Mouse (Mus musculus) heart, embryonic 15.5 days (tissue): ENCODE results near the gene Mtmr1. TPM values are rescaled to one million over a fixed set of nuclear protein-coding genes. Genes with fewer than 3 reads are reported as not detected.

Experiments used
- ATAC-seq: fragments of 200-750 bp; cut with Nextera tagmentation; replicated peaks from 2 replicates; pipeline ENCODE4 v1.8.0; 2017; ENCODE audit warnings: low read depth, moderate TSS enrichment; ENCODE audit not compliant: insufficient number of reproducible peaks, insufficient read depth, low FRiP score
- H3K27ac ChIP-seq: fragments of 300-500 bp; sonication (generic); 2 replicates; pipeline ENCODE4 v1.5.1; 2015; ENCODE audit warnings: mild to moderate bottlenecking, inconsistent platforms
- H3K27me3 ChIP-seq: fragments of 300-500 bp; sonication (generic); 2 replicates; pipeline ENCODE4 v1.6.1; 2015; ENCODE audit warnings: inconsistent platforms
- H3K36me3 ChIP-seq: fragments of 300-500 bp; sonication (generic); 2 replicates; pipeline ENCODE4 v1.6.1; 2015; ENCODE audit warnings: mild to moderate bottlenecking, inconsistent platforms
- H3K4me1 ChIP-seq: fragments of 300-500 bp; sonication (generic); replicated peaks from 2 replicates; pipeline ENCODE4 v1.6.1; 2015; ENCODE audit warnings: inconsistent platforms
- H3K4me2 ChIP-seq: fragments of 300-500 bp; sonication (generic); 2 replicates; pipeline ENCODE4 v1.6.1; 2015; ENCODE audit warnings: inconsistent platforms, mild to moderate bottlenecking, moderate library complexity
- H3K4me3 ChIP-seq: fragments of 300-500 bp; sonication (generic); 2 replicates; pipeline ENCODE4 v1.5.1; 2015; ENCODE audit warnings: mild to moderate bottlenecking, inconsistent platforms
- H3K9ac ChIP-seq: fragments of 300-500 bp; sonication (generic); 2 replicates; pipeline ENCODE4 v1.6.1; 2015; ENCODE audit warnings: mild to moderate bottlenecking, inconsistent platforms
- H3K9me3 ChIP-seq: fragments of 300-500 bp; sonication (generic); replicated peaks from 2 replicates; pipeline ENCODE4 v1.6.1; 2016; ENCODE audit warnings: inconsistent platforms
- WGBS: fragments of 180-500 bp; shearing (Covaris S2); methylation state at CpG from one replicate; pipeline ENCODE4 v1.1.7; 2015; ENCODE audit warnings: mixed read lengths; 5-methylcytosine and 5-hydroxymethylcytosine counted together
- polyA plus RNA-seq: library from polyadenylated mRNA; unstranded; fragments of >200 nt; fragmentation: Nextera tagmentation; extraction: Ambion mirVana; gene quantifications from 2 replicates; pipeline ENCODE4 v1.2.1, GENCODE M21; 2015

The Mtmr1 gene
- polyA plus RNA-seq, 1 experiment from 2014 or later = 10.9 TPM

- Histone ChIP-seq H3K9me3 (no peaks in the 10 kb centered on the region), H3K4me1 (no peaks in the 10 kb centered on the region), H3K36me3 (peaks cover 6% of the 10 kb centered on the region; the same call in 1 of the 2 replicates), H3K27me3 (no peaks in the 10 kb centered on the region), H3K4me3 (no peak overlapping the region), H3K4me2 (no peak overlapping the region), H3K9ac (no peak overlapping the region), H3K27ac (no peak overlapping the region)
- no peak for ATAC-seq
These were observed 41.7 kb downstream of the Mtmr1 start for GRCm38 (mm10) chrX:71406290-71406689.

GRCm38 (mm10) chrX:71408386-71408785 lies 43.8 kb downstream of the Mtmr1 start:
- Histone ChIP-seq H3K9me3 (no peaks in the 10 kb centered on the region), H3K27ac (no peak overlapping the region), H3K27me3 (no peaks in the 10 kb centered on the region), H3K4me1 (no peaks in the 10 kb centered on the region), H3K4me3 (no peak overlapping the region), H3K9ac (no peak overlapping the region), H3K4me2 (no peak overlapping the region), H3K36me3 (no peaks in the 10 kb centered on the region)
- no peak for ATAC-seq
- WGBS = 77% methylated on average over 1 of the region's 1 CpGs

- no peaks in the 10 kb centered on the region for H3K4me1 ChIP-seq
- H3K4me2 ChIP-seq = no peak overlapping the region
- H3K4me3 ChIP-seq = no peak overlapping the region
- ATAC-seq = no peak
- H3K9ac ChIP-seq = no peak overlapping the region
- 81% methylated on average over 3 of the region's 3 CpGs for WGBS
- H3K36me3 ChIP-seq = peaks cover 5% of the 10 kb centered on the region; the same call in 1 of the 2 replicates
- H3K9me3 ChIP-seq = no peaks in the 10 kb centered on the region
- H3K27me3 ChIP-seq = no peaks in the 10 kb centered on the region
- H3K27ac ChIP-seq = no peak overlapping the region
These were observed 48.2 kb downstream of the Mtmr1 start for GRCm38 (mm10) chrX:71412776-71413175.

- Histone ChIP-seq H3K9me3 (no peaks in the 10 kb centered on the region), H3K36me3 (peaks cover 5% of the 10 kb centered on the region; the same call in 1 of the 2 replicates), H3K4me2 (no peak overlapping the region), H3K9ac (no peak overlapping the region), H3K27ac (no peak overlapping the region), H3K27me3 (no peaks in the 10 kb centered on the region), H3K4me3 (no peak overlapping the region), H3K4me1 (no peaks in the 10 kb centered on the region)
- 76% methylated on average over 4 of the region's 4 CpGs for whole genome bisulfite sequencing
- no peak for ATAC-seq
These were observed 49.1 kb downstream of the Mtmr1 start for GRCm38 (mm10) chrX:71413616-71414015.

- 67% methylated on average over 1 of the region's 1 CpGs for WGBS
These were observed 60.3 kb downstream of the Mtmr1 start for GRCm38 (mm10) chrX:71424852-71425251.

GRCm38 (mm10) chrX:71425746-71426519 lies 61.4 kb downstream of the Mtmr1 start:
- H3K36me3 ChIP-seq = no peaks in the 10 kb centered on the region
- no peaks in the 10 kb centered on the region for H3K4me1 ChIP-seq
- WGBS = 42% methylated on average over 9 of the region's 9 CpGs
- 0 out of 2 replicates have a peak, but pooled peaks have one; percentile 27 for ATAC-seq
- H3K9ac ChIP-seq = no peak overlapping the region
- no peaks in the 10 kb centered on the region for H3K27me3 ChIP-seq
- no peak overlapping the region for H3K4me2 ChIP-seq
- H3K4me3 ChIP-seq = no peak overlapping the region
- H3K9me3 ChIP-seq = no peaks in the 10 kb centered on the region
- no peak overlapping the region for H3K27ac ChIP-seq

More at GRCm38 (mm10) chrX:71424852-71425251, 60.3 kb downstream of the Mtmr1 start:
- Histone ChIP-seq H3K27me3 (no peaks in the 10 kb centered on the region), H3K9ac (no peak overlapping the region), H3K36me3 (no peaks in the 10 kb centered on the region), H3K4me3 (no peak overlapping the region), H3K27ac (no peak overlapping the region), H3K4me1 (no peaks in the 10 kb centered on the region), H3K4me2 (no peak overlapping the region), H3K9me3 (no peaks in the 10 kb centered on the region)
- no peak for ATAC-seq

- no peak overlapping the region for H3K4me2 ChIP-seq
- H3K9me3 ChIP-seq = no peaks in the 10 kb centered on the region
- no peak for ATAC-seq
- H3K27ac ChIP-seq = no peak overlapping the region
- no peak overlapping the region for H3K4me3 ChIP-seq
- no peaks in the 10 kb centered on the region for H3K4me1 ChIP-seq
- H3K36me3 ChIP-seq = no peaks in the 10 kb centered on the region
- no peaks in the 10 kb centered on the region for H3K27me3 ChIP-seq
- H3K9ac ChIP-seq = no peak overlapping the region
These were observed 62.9 kb downstream of the Mtmr1 start for GRCm38 (mm10) chrX:71427491-71427890.

GRCm38 (mm10) chrX:71430900-71431299 lies 66.3 kb downstream of the Mtmr1 start:
- Histone ChIP-seq H3K4me2 (no peak overlapping the region), H3K9me3 (no peaks in the 10 kb centered on the region), H3K27ac (no peak overlapping the region), H3K36me3 (no peaks in the 10 kb centered on the region), H3K4me1 (no peaks in the 10 kb centered on the region), H3K9ac (no peak overlapping the region), H3K27me3 (no peaks in the 10 kb centered on the region), H3K4me3 (no peak overlapping the region)
- WGBS = 87% methylated on average over 5 of the region's 5 CpGs
- ATAC-seq = no peak

GRCm38 (mm10) chrX:71434448-71434847 lies 69.9 kb downstream of the Mtmr1 start:
- no peak overlapping the region for H3K4me2 ChIP-seq
- H3K27me3 ChIP-seq = no peaks in the 10 kb centered on the region
- no peak for ATAC-seq
- no peak overlapping the region for H3K4me3 ChIP-seq
- no peaks in the 10 kb centered on the region for H3K4me1 ChIP-seq
- H3K9me3 ChIP-seq = no peaks in the 10 kb centered on the region
- peaks cover 4% of the 10 kb centered on the region; the same call in 1 of the 2 replicates for H3K36me3 ChIP-seq
- H3K9ac ChIP-seq = no peak overlapping the region
- H3K27ac ChIP-seq = no peak overlapping the region
- WGBS = 93% methylated on average over 1 of the region's 1 CpGs

- no peak overlapping the region for H3K27ac ChIP-seq
- H3K4me1 ChIP-seq = no peaks in the 10 kb centered on the region
- 48% methylated on average over 8 of the region's 8 CpGs for WGBS
- no peak for ATAC-seq
- H3K4me3 ChIP-seq = no peak overlapping the region
- H3K9me3 ChIP-seq = no peaks in the 10 kb centered on the region
- H3K36me3 ChIP-seq = peaks cover 4% of the 10 kb centered on the region; the same call in 1 of the 2 replicates
- H3K4me2 ChIP-seq = no peak overlapping the region
- no peak overlapping the region for H3K9ac ChIP-seq
- H3K27me3 ChIP-seq = no peaks in the 10 kb centered on the region
These were observed 70.3 kb downstream of the Mtmr1 start for GRCm38 (mm10) chrX:71434860-71435259.

GRCm38 (mm10) chrX:71435542-71435941 lies 71.0 kb downstream of the Mtmr1 start:
- 86% methylated on average over 2 of the region's 2 CpGs for WGBS

GRCm38 (mm10) chrX:71439473-71439872 lies 74.9 kb downstream of the Mtmr1 start:
- WGBS = 84% methylated on average over 6 of the region's 6 CpGs
- Histone ChIP-seq H3K27ac (no peak overlapping the region), H3K36me3 (peaks cover 4% of the 10 kb centered on the region; the same call in 1 of the 2 replicates), H3K4me2 (no peak overlapping the region), H3K4me1 (no peaks in the 10 kb centered on the region), H3K9ac (no peak overlapping the region), H3K4me3 (no peak overlapping the region), H3K9me3 (no peaks in the 10 kb centered on the region), H3K27me3 (no peaks in the 10 kb centered on the region)
- ATAC-seq = no peak

More at GRCm38 (mm10) chrX:71435542-71435941, 71.0 kb downstream of the Mtmr1 start:
- no peak overlapping the region for H3K27ac ChIP-seq
- no peaks in the 10 kb centered on the region for H3K9me3 ChIP-seq
- no peak overlapping the region for H3K4me3 ChIP-seq
- H3K4me2 ChIP-seq = no peak overlapping the region
- H3K27me3 ChIP-seq = no peaks in the 10 kb centered on the region
- ATAC-seq = no peak
- H3K9ac ChIP-seq = no peak overlapping the region
- peaks cover 4% of the 10 kb centered on the region; the same call in 1 of the 2 replicates for H3K36me3 ChIP-seq
- H3K4me1 ChIP-seq = no peaks in the 10 kb centered on the region
